Mouse (Mus musculus) forebrain, embryonic 14.5 days (tissue): ENCODE results near the gene Apeh. TPM values are rescaled to one million over a fixed set of nuclear protein-coding genes. Genes with fewer than 3 reads are reported as not detected.

Source experiments
- ATAC-seq: fragments of 200-750 bp; cut with Nextera tagmentation; 2 replicates; pipeline ENCODE4 v1.8.0; 2017; ENCODE audit warnings: mild to moderate bottlenecking, moderate library complexity
- DNase-seq: peaks from one replicate; pipeline ENCODE4 v3.0.0-alpha.2; 2015; ENCODE audit warnings: low spot score
- H3K27ac ChIP-seq: fragments of 300-500 bp; sonication (generic); 2 replicates; pipeline ENCODE4 v1.5.1; 2014; ENCODE audit warnings: low read depth, mild to moderate bottlenecking, control low read depth, low read length, moderate library complexity
- H3K27me3 ChIP-seq: fragments of 300-500 bp; sonication (generic); replicated peaks from 2 replicates; pipeline ENCODE4 v1.6.1; 2014; ENCODE audit warnings: low read length, control low read depth, mixed read lengths; ENCODE audit not compliant: control insufficient read depth, insufficient read depth
- H3K36me3 ChIP-seq: fragments of 300-500 bp; sonication (generic); 2 replicates; pipeline ENCODE4 v1.6.1; 2014; ENCODE audit warnings: low read length, control low read depth; ENCODE audit not compliant: control insufficient read depth, insufficient read depth
- H3K4me1 ChIP-seq: fragments of 300-500 bp; sonication (generic); 2 replicates; pipeline ENCODE4 v1.6.1; 2014; ENCODE audit warnings: antibody characterized with exemption, low read length, control low read depth; ENCODE audit not compliant: control insufficient read depth, insufficient read depth
- H3K4me2 ChIP-seq: fragments of 300-500 bp; sonication (generic); 2 replicates; pipeline ENCODE4 v1.6.1; 2014; ENCODE audit warnings: mild to moderate bottlenecking, control low read depth, low read length
- H3K4me3 ChIP-seq: fragments of 300-500 bp; sonication (generic); 2 replicates; pipeline ENCODE4 v1.5.1; 2014; ENCODE audit warnings: low read depth, low read length, control low read depth
- H3K9ac ChIP-seq: fragments of 300-500 bp; sonication (generic); 2 replicates; pipeline ENCODE4 v1.6.1; 2014; ENCODE audit warnings: mild to moderate bottlenecking, low read length, control low read depth, moderate library complexity
- H3K9me3 ChIP-seq: fragments of 300-500 bp; sonication (generic); replicated peaks from 2 replicates; pipeline ENCODE4 v1.6.1; 2016; ENCODE audit warnings: low read length, control low read depth, mixed read lengths; ENCODE audit not compliant: control insufficient read depth
- WGBS: fragments of 180-500 bp; shearing (Covaris S2); extraction: QIAGEN DNeasy Blood & Tissue Kit; methylation state at CpG from one replicate; pipeline ENCODE4 v1.1.7; 2014; 5-methylcytosine and 5-hydroxymethylcytosine counted together
- polyA plus RNA-seq: library from polyadenylated mRNA; unstranded; fragments of >200 nt; fragmentation: Nextera tagmentation; extraction: Ambion mirVana; gene quantifications from 2 replicates; pipeline ENCODE4 v1.2.1, GENCODE M21; 2014

Gene Apeh
- polyA plus RNA-seq, 1 experiment from 2014 or later, result 39.1 TPM

DNA sequence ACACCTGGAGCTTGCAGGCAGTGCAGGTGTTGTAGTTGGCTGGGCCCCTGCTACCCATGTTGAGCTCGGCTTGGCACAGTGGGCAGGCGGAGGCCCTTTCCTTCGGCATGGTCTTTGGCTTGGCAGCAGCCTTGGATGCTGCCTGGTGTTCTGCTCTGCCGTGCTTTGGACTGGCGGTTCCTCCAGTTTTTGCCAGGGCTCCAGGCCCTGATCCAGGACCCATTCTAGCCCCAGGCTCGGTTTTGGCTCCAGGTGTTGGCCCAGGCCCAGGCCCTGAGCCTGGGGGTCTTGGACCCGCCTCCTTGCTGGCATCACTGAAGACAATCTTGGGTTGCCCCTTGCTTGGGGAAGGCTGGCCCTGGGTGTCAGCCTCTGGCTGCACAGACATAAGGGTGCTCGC, 31.3 kb upstream of the Apeh start:
- H3K9me3 ChIP-seq, result no peaks in the 10 kb centered on the region
- DNase-seq, result no peak
- no peak overlapping the region for H3K27ac ChIP-seq
- no peak overlapping the region for H3K9ac ChIP-seq
- peaks cover 10% of the 10 kb centered on the region; the same call in 1 of the 2 replicates for H3K36me3 ChIP-seq
- H3K27me3 ChIP-seq, result no peaks in the 10 kb centered on the region
- 73% methylated on average over 8 of the region's 8 CpGs for WGBS
- H3K4me3 ChIP-seq, result no peak overlapping the region
- H3K4me1 ChIP-seq, result no peaks in the 10 kb centered on the region
- no peak for ATAC-seq
- H3K4me2 ChIP-seq, result no peak overlapping the region

DNA sequence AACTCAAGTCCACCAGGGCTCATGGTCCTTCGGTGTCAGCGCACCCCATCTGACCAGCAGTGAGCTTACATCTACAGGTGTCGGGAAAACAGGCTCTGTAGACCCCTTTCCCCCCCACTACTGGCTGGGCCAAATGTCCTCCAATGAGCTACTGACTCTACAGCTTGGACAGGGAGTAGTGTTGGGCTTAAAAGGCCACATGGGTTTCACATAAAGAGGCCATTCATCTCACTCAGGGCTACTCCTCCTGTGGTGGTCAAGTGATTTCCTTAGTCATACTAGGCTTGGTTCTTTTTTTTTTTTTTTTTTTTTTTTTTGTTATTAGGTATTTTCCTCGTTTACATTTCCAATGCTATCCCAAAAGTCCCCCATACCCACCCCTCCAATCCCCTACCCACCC, 29.5 kb upstream of the Apeh start:
- WGBS, result 85% methylated on average over 4 of the region's 4 CpGs
- DNase-seq (no peak), ATAC-seq (no peak)
- peaks cover 10% of the 10 kb centered on the region; the same call in 1 of the 2 replicates for H3K36me3 ChIP-seq
- no peaks in the 10 kb centered on the region for H3K9me3 ChIP-seq
- no peak overlapping the region for H3K4me3 ChIP-seq
- no peak overlapping the region for H3K4me2 ChIP-seq
- no peak overlapping the region for H3K27ac ChIP-seq
- H3K9ac ChIP-seq, result no peak overlapping the region
- no peaks in the 10 kb centered on the region for H3K4me1 ChIP-seq
- H3K27me3 ChIP-seq, result no peaks in the 10 kb centered on the region

GRCm38 (mm10) chr9:108121170-108121969, 27.0 kb upstream of the Apeh start:
- peaks cover 16% of the 10 kb centered on the region for H3K36me3 ChIP-seq
- WGBS, result 92% methylated on average over 10 of the region's 10 CpGs

GRCm38 (mm10) chr9:108120671-108121070, 26.3 kb upstream of the Apeh start:
- WGBS, result 91% methylated on average over 8 of the region's 8 CpGs
- no peaks in the 10 kb centered on the region for H3K4me1 ChIP-seq
- no peaks in the 10 kb centered on the region for H3K9me3 ChIP-seq
- H3K27ac ChIP-seq, result no peak overlapping the region
- ATAC-seq (no peak), DNase-seq (no peak)
- H3K27me3 ChIP-seq, result no peaks in the 10 kb centered on the region
- no peak overlapping the region for H3K9ac ChIP-seq
- H3K4me3 ChIP-seq, result no peak overlapping the region
- H3K36me3 ChIP-seq, result peaks cover 16% of the 10 kb centered on the region
- H3K4me2 ChIP-seq, result no peak overlapping the region

More at GRCm38 (mm10) chr9:108121170-108121969, 27.0 kb upstream of the Apeh start:
- no peak overlapping the region for H3K4me2 ChIP-seq
- no peaks in the 10 kb centered on the region for H3K4me1 ChIP-seq
- no peaks in the 10 kb centered on the region for H3K9me3 ChIP-seq
- DNase-seq (no peak), ATAC-seq (no peak)
- H3K4me3 ChIP-seq, result no peak overlapping the region
- H3K27me3 ChIP-seq, result no peaks in the 10 kb centered on the region
- H3K9ac ChIP-seq, result no peak overlapping the region
- H3K27ac ChIP-seq, result no peak overlapping the region

- Histone ChIP-seq H3K4me1 (no peaks in the 10 kb centered on the region), H3K9me3 (no peaks in the 10 kb centered on the region), H3K4me3 (no peak overlapping the region), H3K4me2 (no peak overlapping the region), H3K36me3 (peaks cover 23% of the 10 kb centered on the region), H3K27me3 (no peaks in the 10 kb centered on the region), H3K27ac (no peak overlapping the region), H3K9ac (no peak overlapping the region)
- ATAC-seq, result no peak
- DNase-seq, result no peak
- 56% methylated on average over 7 of the region's 11 CpGs for WGBS
These were observed 25.5 kb upstream of the Apeh start for GRCm38 (mm10) chr9:108119891-108120411.

DNA sequence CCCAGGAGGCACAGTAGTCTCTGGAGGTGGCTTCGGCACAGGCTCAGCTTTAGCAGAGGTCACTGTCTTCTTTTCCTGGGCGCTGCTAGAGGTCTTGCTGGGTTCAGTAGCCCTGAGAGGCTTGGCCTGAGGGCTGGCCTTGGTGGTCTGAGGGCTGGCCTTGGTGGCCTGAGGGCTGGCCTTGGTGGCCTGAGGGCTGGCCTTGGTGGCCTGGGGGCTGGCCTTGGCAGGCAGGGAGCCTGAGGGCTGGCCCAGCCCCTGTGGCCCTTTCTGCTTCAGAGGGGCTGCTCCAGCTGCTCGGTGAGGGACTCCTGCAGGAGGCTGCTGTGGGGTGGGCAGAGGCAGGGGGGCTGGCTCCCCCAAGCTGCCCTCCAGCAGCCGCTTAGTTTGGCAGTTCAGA, 22.7 kb upstream of the Apeh start:
- Histone ChIP-seq H3K9me3 (no peaks in the 10 kb centered on the region), H3K4me3 (no peak overlapping the region), H3K4me1 (no peaks in the 10 kb centered on the region), H3K36me3 (peaks cover 48% of the 10 kb centered on the region), H3K27me3 (no peaks in the 10 kb centered on the region), H3K9ac (no peak overlapping the region), H3K27ac (no peak overlapping the region), H3K4me2 (no peak overlapping the region)
- 64% methylated on average over 4 of the region's 4 CpGs for WGBS
- no peak for ATAC-seq
- no peak for DNase-seq

DNA sequence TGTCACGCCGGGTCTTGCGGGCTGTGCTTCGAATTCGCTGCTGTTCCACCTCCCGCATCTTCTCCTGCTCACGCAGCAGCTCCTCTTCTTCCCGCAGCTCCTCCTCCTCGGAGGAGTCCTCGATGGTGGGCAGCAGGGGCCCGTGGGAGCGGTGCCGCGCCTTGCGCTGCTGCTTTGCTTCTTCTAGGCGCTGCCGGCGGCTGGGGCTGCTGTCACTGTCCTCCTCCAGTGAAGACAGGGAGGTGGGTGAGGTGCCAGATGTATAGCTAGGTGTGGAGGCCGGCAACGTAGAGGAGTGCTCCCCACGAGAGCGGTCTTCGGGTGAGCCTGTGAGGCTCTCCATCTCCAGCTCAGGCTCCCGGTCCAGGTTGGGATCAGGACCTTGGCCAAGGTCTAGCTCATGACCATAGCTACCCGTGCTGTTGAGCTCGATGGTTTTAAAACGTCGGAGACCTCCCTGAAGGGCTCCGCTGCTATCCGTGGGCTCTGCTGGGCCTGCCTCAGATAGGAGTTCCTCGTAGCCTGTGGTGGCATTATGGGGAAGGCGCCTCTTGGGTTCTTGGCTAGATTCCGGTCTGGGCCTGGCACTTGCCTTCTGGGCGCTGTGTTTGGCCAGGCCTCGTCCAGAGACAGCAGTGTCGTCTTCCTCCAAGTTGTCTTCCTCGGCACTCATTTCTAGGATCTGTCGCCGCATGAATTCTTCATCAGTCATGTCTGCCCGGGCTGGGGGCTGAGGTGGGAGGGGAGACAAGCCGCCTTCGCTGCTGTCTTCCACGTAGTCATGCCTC, 21.1 kb upstream of the Apeh start:
- Histone ChIP-seq H3K4me3 (no peak overlapping the region), H3K4me1 (no peaks in the 10 kb centered on the region), H3K27me3 (no peaks in the 10 kb centered on the region), H3K9ac (no peak overlapping the region), H3K4me2 (no peak overlapping the region), H3K27ac (no peak overlapping the region), H3K36me3 (peaks cover 60% of the 10 kb centered on the region), H3K9me3 (no peaks in the 10 kb centered on the region)
- WGBS, result 73% methylated on average over 43 of the region's 43 CpGs
- DNase-seq (no peak), ATAC-seq (no peak)

GRCm38 (mm10) chr9:108112719-108113340, 18.4 kb upstream of the Apeh start:
- ATAC-seq (no peak), DNase-seq (no peak)
- 94% methylated on average over 18 of the region's 18 CpGs for WGBS
- no peak overlapping the region for H3K27ac ChIP-seq
- H3K4me1 ChIP-seq, result no peaks in the 10 kb centered on the region
- H3K9ac ChIP-seq, result no peak overlapping the region
- H3K4me2 ChIP-seq, result no peak overlapping the region
- H3K4me3 ChIP-seq, result no peak overlapping the region
- H3K27me3 ChIP-seq, result no peaks in the 10 kb centered on the region
- H3K9me3 ChIP-seq, result no peaks in the 10 kb centered on the region
- H3K36me3 ChIP-seq, result peaks cover 71% of the 10 kb centered on the region
